Mouse (Mus musculus) embryonic facial prominence, embryonic 15.5 days (tissue): ENCODE data around the gene Gm3435. TPM values are rescaled to one million over a fixed set of nuclear protein-coding genes. Genes with fewer than 3 reads are reported as not detected.

Source experiments
- ATAC-seq: fragments of 200-750 bp; cut with Nextera tagmentation; 2 replicates; pipeline ENCODE4 v1.8.0; 2017; ENCODE audit warnings: low read depth, moderate TSS enrichment; ENCODE audit not compliant: insufficient number of reproducible peaks, low FRiP score, low TSS enrichment
- H3K27ac ChIP-seq: fragments of 300-500 bp; sonication (generic); replicated peaks from 2 replicates; pipeline ENCODE4 v1.5.1; 2015; ENCODE audit warnings: mild to moderate bottlenecking, inconsistent platforms
- H3K27me3 ChIP-seq: fragments of 300-500 bp; sonication (generic); 2 replicates; pipeline ENCODE4 v1.6.1; 2015; ENCODE audit warnings: inconsistent platforms
- H3K36me3 ChIP-seq: fragments of 300-500 bp; sonication (generic); 2 replicates; pipeline ENCODE4 v1.6.1; 2015; ENCODE audit warnings: mild to moderate bottlenecking, inconsistent platforms
- H3K4me1 ChIP-seq: fragments of 300-500 bp; sonication (generic); 2 replicates; pipeline ENCODE4 v1.6.1; 2015; ENCODE audit warnings: inconsistent platforms
- H3K4me2 ChIP-seq: fragments of 300-500 bp; sonication (generic); replicated peaks from 2 replicates; pipeline ENCODE4 v1.6.1; 2015; ENCODE audit warnings: mild to moderate bottlenecking, inconsistent platforms
- H3K4me3 ChIP-seq: fragments of 300-500 bp; sonication (generic); replicated peaks from 2 replicates; pipeline ENCODE4 v1.5.1; 2015; ENCODE audit warnings: mild to moderate bottlenecking, inconsistent platforms
- H3K9ac ChIP-seq: fragments of 300-500 bp; sonication (generic); 2 replicates; pipeline ENCODE4 v1.6.1; 2015; ENCODE audit warnings: inconsistent platforms
- H3K9me3 ChIP-seq: fragments of 300-500 bp; sonication (generic); replicated peaks from 2 replicates; pipeline ENCODE4 v1.6.1; 2016; ENCODE audit warnings: inconsistent platforms
- WGBS: fragments of 180-500 bp; shearing (Covaris S2); methylation state at CpG from one replicate; pipeline ENCODE4 v1.1.7; 2015; 5-methylcytosine and 5-hydroxymethylcytosine counted together
- polyA plus RNA-seq: library from polyadenylated mRNA; unstranded; fragments of >200 nt; fragmentation: Nextera tagmentation; extraction: Ambion mirVana; gene quantifications from 2 replicates; pipeline ENCODE4 v1.2.1, GENCODE M21; 2015

The Gm3435 gene
- polyA plus RNA-seq, 1 experiment from 2014 or later, result 8.7 TPM

DNA sequence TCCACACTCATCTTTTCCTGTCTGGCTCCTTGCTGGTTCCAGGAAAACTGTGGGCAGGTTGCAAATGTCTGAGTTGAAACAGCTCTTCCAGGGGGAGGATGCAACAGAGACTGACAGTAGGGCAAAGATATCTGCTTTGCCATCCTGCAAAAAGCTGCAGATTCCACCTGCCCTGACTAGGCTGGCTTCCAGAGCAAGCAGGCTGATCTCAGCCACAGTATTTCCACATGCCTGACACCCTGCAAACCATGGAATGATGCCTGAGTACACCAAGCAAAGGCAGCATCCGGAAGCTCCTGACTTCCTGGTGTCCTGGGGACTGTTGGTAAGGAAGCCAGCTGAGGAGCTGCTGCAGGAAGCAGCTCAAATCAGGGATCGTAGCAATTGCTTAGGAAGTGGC is 59.1 kb downstream of the Gm3435 start:
- Histone ChIP-seq H3K4me1 (peaks cover 6% of the 10 kb centered on the region; the same call in 1 of the 2 replicates), H3K9me3 (no peaks in the 10 kb centered on the region), H3K4me3 (no peak overlapping the region), H3K4me2 (no peak overlapping the region), H3K36me3 (no peaks in the 10 kb centered on the region), H3K9ac (no peak overlapping the region), H3K27me3 (no peaks in the 10 kb centered on the region), H3K27ac (no peak overlapping the region)
- ATAC-seq, result no peak
- 72% methylated on average over 2 of the region's 2 CpGs for WGBS

Other genes with a start within 250 kb of the Gm3435 start
- 10.3 and 13.1 TPM in 2 replicates for gene Wdr27, start 67.0 kb upstream of the Gm3435 start, polyA plus RNA-seq
- 40.7 and 42.7 TPM in 2 replicates for gene 1600012H06Rik, start 67.0 kb upstream of the Gm3435 start, polyA plus RNA-seq
- 40.9 and 45.3 TPM in 2 replicates for gene Phf10, start 48.9 kb upstream of the Gm3435 start, polyA plus RNA-seq
- 7.7 and 9.0 TPM in 2 replicates for gene 9030025P20Rik, start 31.7 kb upstream of the Gm3435 start, polyA plus RNA-seq
- gene Gm3417, start 31.4 kb upstream of the Gm3435 start, polyA plus RNA-seq, result 2.7 and 3.3 TPM in 2 replicates
- 69.6 and 75.0 TPM in 2 replicates for gene Ermard, start 31.0 kb downstream of the Gm3435 start, polyA plus RNA-seq
- 1.1 TPM in 1 of 2 replicates, not detected in the other for gene Tcte3, start 31.3 kb downstream of the Gm3435 start, polyA plus RNA-seq
- 5.4 and 8.3 TPM in 2 replicates for gene Gm3448, start 31.4 kb downstream of the Gm3435 start, polyA plus RNA-seq